Mouse (Mus musculus) midbrain, embryonic 11.5 days (tissue): Measurements from ENCODE around the gene Kbtbd4. TPM values are rescaled to one million over a fixed set of nuclear protein-coding genes. Genes with fewer than 3 reads are reported as not detected.
A peak's percentile ranks its signal among the peaks of the same experiment; 100 is the strongest.

Experiments used
- ATAC-seq: fragments of 200-750 bp; cut with Nextera tagmentation; 2 replicates; pipeline ENCODE4 v1.8.0; 2017; ENCODE audit warnings: moderate TSS enrichment, moderate library complexity; ENCODE audit not compliant: low FRiP score
- DNase-seq: peaks from one replicate; pipeline ENCODE4 v3.0.0; 2015; ENCODE audit warnings: low spot score; ENCODE audit errors: missing footprints
- H3K27ac ChIP-seq: fragments of 300-500 bp; sonication (generic); 2 replicates; pipeline ENCODE4 v1.5.1; 2014; ENCODE audit warnings: low read depth, low read length
- H3K27me3 ChIP-seq: fragments of 300-500 bp; sonication (generic); 2 replicates; pipeline ENCODE4 v1.6.1; 2014; ENCODE audit warnings: mild to moderate bottlenecking, low read length, moderate library complexity, mixed read lengths; ENCODE audit not compliant: control insufficient read depth, insufficient read depth
- H3K36me3 ChIP-seq: fragments of 300-500 bp; sonication (generic); 2 replicates; pipeline ENCODE4 v1.6.1; 2014; ENCODE audit warnings: mild to moderate bottlenecking, low read length, moderate library complexity, mixed read lengths; ENCODE audit not compliant: control insufficient read depth, insufficient read depth
- H3K4me1 ChIP-seq: fragments of 300-500 bp; sonication (generic); 2 replicates; pipeline ENCODE4 v1.6.1; 2014; ENCODE audit warnings: low read length; ENCODE audit not compliant: control insufficient read depth, insufficient read depth
- H3K4me2 ChIP-seq: fragments of 300-500 bp; sonication (generic); 2 replicates; pipeline ENCODE4 v1.6.1; 2014; ENCODE audit warnings: mild to moderate bottlenecking, moderate library complexity
- H3K4me3 ChIP-seq: fragments of 300-500 bp; sonication (generic); 2 replicates; pipeline ENCODE4 v1.5.1; 2014; ENCODE audit warnings: low read depth, low read length
- H3K9ac ChIP-seq: fragments of 300-500 bp; sonication (generic); 2 replicates; pipeline ENCODE4 v1.6.1; 2014; ENCODE audit warnings: low read length
- H3K9me3 ChIP-seq: fragments of 300-500 bp; sonication (generic); 2 replicates; pipeline ENCODE4 v1.6.1; 2016; ENCODE audit warnings: low read length; ENCODE audit not compliant: control insufficient read depth
- WGBS: fragments of 180-500 bp; shearing (Covaris S2); extraction: QIAGEN DNeasy Blood & Tissue Kit; methylation state at CpG from one replicate; pipeline ENCODE4 v1.1.7; 2014; 5-methylcytosine and 5-hydroxymethylcytosine counted together
- polyA plus RNA-seq: library from polyadenylated mRNA; unstranded; fragments of >200 nt; fragmentation: Nextera tagmentation; extraction: Ambion mirVana; gene quantifications from 2 replicates; pipeline ENCODE4 v1.2.1, GENCODE M21; 2014

The Kbtbd4 gene
- 45.3 and 48.8 TPM in 2 replicates for polyA plus RNA-seq

GRCm38 (mm10) chr2:90904076-90904855 lies at the start of gene Kbtbd4, which contains the start of gene Ndufs3:
Gene Kbtbd4, plus strand, starts transcription at chr2:90904740.
Gene Ndufs3, minus strand, starts transcription at chr2:90904827.
- peak within 1 kb of the TSS; percentile 79 for H3K27ac ChIP-seq
- peaks cover 17% of the 10 kb centered on the region for H3K36me3 ChIP-seq
- peaks cover 11% of the 10 kb centered on the region for H3K4me1 ChIP-seq
- peak within 1 kb of the TSS; percentile 91 for H3K9ac ChIP-seq
- peak within 1 kb of the TSS; percentile 91 for H3K4me3 ChIP-seq
- ATAC-seq = peak; percentile 95
- under 1% methylated on average over 42 of the region's 43 CpGs for WGBS
- peak within 1 kb of the TSS; percentile 74 for H3K4me2 ChIP-seq
- H3K9me3 ChIP-seq = no peaks in the 10 kb centered on the region
- DNase-seq = peak; percentile 99
- H3K27me3 ChIP-seq = no peaks in the 10 kb centered on the region

DNA sequence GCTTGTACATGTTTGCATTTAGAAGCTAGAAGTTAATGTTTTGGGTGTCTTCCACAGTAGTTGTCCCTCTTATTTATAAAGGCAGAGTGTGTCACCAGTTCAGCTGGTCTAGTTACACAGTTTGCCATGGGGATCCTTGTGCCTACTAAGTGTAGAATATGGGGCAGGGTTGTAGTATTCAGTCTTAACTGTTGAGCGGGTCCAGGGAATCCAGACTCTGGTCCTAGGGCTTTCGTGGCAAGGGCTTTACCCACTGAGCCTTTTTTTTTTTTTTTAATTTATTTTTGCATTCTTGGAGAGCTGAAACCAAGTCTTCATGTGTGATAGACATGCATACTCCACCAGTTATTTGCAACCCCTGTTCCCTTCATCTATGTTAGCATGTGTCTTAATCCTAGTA lies 43.1 kb upstream of the Kbtbd4 start:
- H3K36me3 ChIP-seq = peaks cover 16% of the 10 kb centered on the region
- H3K9ac ChIP-seq = no peak overlapping the region
- no peaks in the 10 kb centered on the region for H3K9me3 ChIP-seq
- H3K4me3 ChIP-seq = no peak overlapping the region
- H3K27ac ChIP-seq = no peak overlapping the region
- DNase-seq (peak; percentile 68), ATAC-seq (no peak)
- 96% methylated on average over 2 of the region's 2 CpGs for WGBS
- H3K4me2 ChIP-seq = no peak overlapping the region
- H3K27me3 ChIP-seq = no peaks in the 10 kb centered on the region
- H3K4me1 ChIP-seq = no peaks in the 10 kb centered on the region

GRCm38 (mm10) chr2:90864184-90864583 lies 40.4 kb upstream of the Kbtbd4 start:
- ATAC-seq = 0 out of 2 replicates have a peak, but pooled peaks have one; percentile 61
- Histone ChIP-seq H3K27ac (no peak overlapping the region), H3K4me3 (no peak overlapping the region), H3K4me2 (no peak overlapping the region), H3K9ac (no peak overlapping the region), H3K4me1 (no peaks in the 10 kb centered on the region), H3K9me3 (no peaks in the 10 kb centered on the region), H3K27me3 (no peaks in the 10 kb centered on the region), H3K36me3 (peaks cover 13% of the 10 kb centered on the region)
- DNase-seq = no peak

DNA sequence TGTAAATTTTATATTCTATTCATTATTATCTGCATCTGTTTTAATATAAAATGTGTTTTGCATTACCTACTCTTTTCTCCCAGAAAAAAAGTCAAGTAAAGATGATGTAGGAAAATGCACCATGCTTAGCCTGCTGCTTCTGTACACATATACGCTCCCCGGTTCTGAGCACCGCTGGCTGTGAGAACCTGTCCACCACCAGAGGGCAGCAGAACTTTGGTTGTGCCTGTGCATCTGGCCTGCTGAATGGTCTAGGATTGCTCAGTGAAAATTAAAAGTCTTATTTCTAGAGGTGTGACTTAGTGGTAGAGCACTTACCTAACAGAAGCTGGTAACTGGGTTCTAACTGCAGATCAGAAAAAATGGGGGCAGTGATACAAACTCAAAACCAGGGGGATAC lies 38.0 kb upstream of the Kbtbd4 start:
- Histone ChIP-seq H3K4me2 (no peak overlapping the region), H3K9ac (no peak overlapping the region), H3K27me3 (no peaks in the 10 kb centered on the region), H3K4me1 (no peaks in the 10 kb centered on the region), H3K9me3 (no peaks in the 10 kb centered on the region), H3K36me3 (peaks cover 6% of the 10 kb centered on the region; the same call in 1 of the 2 replicates), H3K27ac (no peak overlapping the region), H3K4me3 (no peak overlapping the region)
- peak; percentile 94 for DNase-seq
- WGBS = 27% methylated on average over 3 of the region's 3 CpGs
- ATAC-seq = peak; percentile 88

GRCm38 (mm10) chr2:90870136-90870601 lies 34.4 kb upstream of the Kbtbd4 start:
- Histone ChIP-seq H3K9me3 (no peaks in the 10 kb centered on the region), H3K27ac (peak overlapping the region; percentile 30; the same call in 1 of the 2 replicates), H3K36me3 (peaks cover 4% of the 10 kb centered on the region; the same call in 1 of the 2 replicates), H3K27me3 (no peaks in the 10 kb centered on the region), H3K4me3 (no peak overlapping the region), H3K4me1 (no peaks in the 10 kb centered on the region), H3K9ac (no peak overlapping the region; the same call in 1 of the 2 replicates), H3K4me2 (no peak overlapping the region)
- ATAC-seq (no peak), DNase-seq (no peak)
- 61% methylated on average over 4 of the region's 4 CpGs for WGBS

GRCm38 (mm10) chr2:90871180-90871961 lies 33.2 kb upstream of the Kbtbd4 start:
- WGBS = 77% methylated on average over 8 of the region's 8 CpGs
- Histone ChIP-seq H3K4me3 (no peak overlapping the region), H3K9me3 (no peaks in the 10 kb centered on the region), H3K27me3 (no peaks in the 10 kb centered on the region), H3K27ac (peak overlapping the region; percentile 20), H3K9ac (no peak overlapping the region), H3K36me3 (no peaks in the 10 kb centered on the region), H3K4me1 (no peaks in the 10 kb centered on the region), H3K4me2 (no peak overlapping the region)
- no peak for DNase-seq
- no peak for ATAC-seq

GRCm38 (mm10) chr2:90874025-90874424 lies 30.5 kb upstream of the Kbtbd4 start:
- ATAC-seq = no peak
- 83% methylated on average over 1 of the region's 1 CpGs for WGBS

DNA sequence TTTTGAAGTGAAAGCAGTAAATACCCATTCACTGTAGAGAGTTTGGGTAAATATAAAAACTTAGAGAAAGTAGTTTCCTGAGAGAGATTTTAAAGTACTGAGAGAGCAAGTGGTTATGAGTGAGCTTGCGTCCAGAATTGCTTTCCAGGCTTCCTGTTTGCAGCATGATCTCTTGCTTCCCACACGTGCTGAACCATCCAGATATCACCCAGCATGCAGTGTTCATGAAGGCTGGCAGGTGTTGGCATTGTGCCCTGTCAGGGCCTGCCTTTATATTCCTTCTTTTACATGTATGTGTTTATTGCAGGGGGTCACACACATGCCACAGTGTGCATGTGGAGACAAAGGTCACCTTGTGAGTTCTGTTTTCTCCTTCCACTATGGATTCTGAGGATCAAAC lies 29.3 kb upstream of the Kbtbd4 start:
- Histone ChIP-seq H3K4me3 (no peak overlapping the region), H3K27me3 (no peaks in the 10 kb centered on the region), H3K4me2 (no peak overlapping the region), H3K9me3 (no peaks in the 10 kb centered on the region), H3K27ac (no peak overlapping the region), H3K36me3 (no peaks in the 10 kb centered on the region), H3K9ac (no peak overlapping the region), H3K4me1 (no peaks in the 10 kb centered on the region; the same call in 1 of the 2 replicates)
- ATAC-seq (no peak), DNase-seq (no peak)
- WGBS = 80% methylated on average over 2 of the region's 2 CpGs

More at GRCm38 (mm10) chr2:90874025-90874424, 30.5 kb upstream of the Kbtbd4 start:
- Histone ChIP-seq H3K27me3 (no peaks in the 10 kb centered on the region), H3K9me3 (no peaks in the 10 kb centered on the region), H3K27ac (no peak overlapping the region), H3K4me3 (no peak overlapping the region), H3K9ac (no peak overlapping the region), H3K4me2 (no peak overlapping the region), H3K4me1 (no peaks in the 10 kb centered on the region), H3K36me3 (no peaks in the 10 kb centered on the region)
- no peak for DNase-seq
